Comparison of ENCODE assay signal across 12 mouse cellular contexts in the genomic region with DNA sequence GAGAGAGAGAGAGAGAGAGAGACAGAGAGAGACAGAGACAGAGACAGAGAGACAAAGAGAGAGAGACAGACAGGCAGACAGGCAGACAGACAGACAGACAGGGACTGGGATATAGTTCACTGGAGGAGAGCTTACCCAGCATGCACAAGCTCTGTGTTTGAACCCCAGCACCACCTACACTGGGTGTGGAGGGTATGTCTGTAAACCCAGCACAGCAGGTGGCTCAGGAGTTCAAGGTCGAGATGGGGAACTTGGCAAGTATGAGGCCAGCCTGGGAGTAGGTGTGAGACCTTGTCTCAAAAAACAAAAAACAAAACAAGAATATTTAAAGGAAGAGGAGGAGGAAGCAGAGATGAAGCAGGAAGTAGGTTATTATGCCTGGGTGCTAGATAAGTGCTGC. TPM values are rescaled to one million over a fixed set of nuclear protein-coding genes. Genes with fewer than 3 reads are reported as not detected.
DNase-seq lines count a peak whose midpoint lies in the region; ATAC-seq and TF ChIP-seq lines count a peak whose summit lies in the region.
"Had no signal": no experiment of that assay in that cellular context is flagged by ENCODE, and none has a peak within 500 bp of the region (broad histone marks: within the 10 kb centered on the region; RNA-seq: fewer than 3 reads in every experiment).

No protein-coding gene starts in this region.

- intact Hi-C loops in heart, adult 2 months (cut with DNase I), result no loop called here
- intact Hi-C loops in heart, postnatal 36 days (cut with DNase I), result no loop called here

- H3K36me3 ChIP-seq in heart, adult 2 months (ENCODE audit: control insufficient read depth, insufficient read depth, low read length), result no peaks in the 10 kb centered on the region
- H3K36me3 ChIP-seq in liver, embryonic 15.5 days (replicated peaks), result no peaks in the 10 kb centered on the region
- no peaks in the 10 kb centered on the region for H3K36me3 ChIP-seq in small intestine, adult 2 months (ENCODE audit: control insufficient read depth, insufficient read depth, low read length)

- H3K4me2 ChIP-seq in liver, embryonic 15.5 days, result no peak overlapping the region

- H3K27ac ChIP-seq in heart, adult 2 months, result peak overlapping the region; percentile 73
- peak overlapping the region; percentile 25; the same call in 1 of the 2 replicates for H3K27ac ChIP-seq in liver, embryonic 15.5 days (replicated peaks)
- peak overlapping the region; percentile 74 for H3K27ac ChIP-seq in bone marrow macrophage, adult 2 months (ENCODE audit: insufficient read depth, low read depth, low read length)
- H3K27ac ChIP-seq in small intestine, adult 2 months (ENCODE audit: insufficient read depth, low read depth, low read length), result peak overlapping the region; percentile 81
- H3K27ac ChIP-seq: liver, embryonic 14.5 days had no signal

- no peak for TF ChIP-seq CTCF in heart, adult 2 months (IDR thresholded peaks at IDR 0.05)
- TF ChIP-seq CTCF in bone marrow macrophage, adult 2 months (IDR thresholded peaks at IDR 0.05; ENCODE audit: low read depth, low read length), result no peak
- no peak for TF ChIP-seq CTCF in small intestine, adult 2 months (IDR thresholded peaks at IDR 0.05; ENCODE audit: extremely low read depth, insufficient read length, insufficient replicate concordance, low read depth, low read length)

- H3K4me1 ChIP-seq in heart, adult 2 months (ENCODE audit: control insufficient read depth, insufficient read depth, low read length), result peaks cover 20% of the 10 kb centered on the region
- peaks cover 66% of the 10 kb centered on the region for H3K4me1 ChIP-seq in liver, embryonic 15.5 days (replicated peaks)
- peaks cover 86% of the 10 kb centered on the region for H3K4me1 ChIP-seq in bone marrow macrophage, adult 2 months (ENCODE audit: control insufficient read depth, insufficient read depth, low read length)
- H3K4me1 ChIP-seq in small intestine, adult 2 months (ENCODE audit: control insufficient read depth, insufficient read depth, insufficient read length, low read length), result peaks cover 33% of the 10 kb centered on the region

- TF ChIP-seq POLR2A in heart, adult 2 months (IDR thresholded peaks at IDR 0.05; ENCODE audit: insufficient read depth, low read depth, low read length), result no peak
- no peak for TF ChIP-seq POLR2A in bone marrow macrophage, adult 2 months (IDR thresholded peaks at IDR 0.05; ENCODE audit: borderline replicate concordance, low read depth, low read length)
- TF ChIP-seq POLR2A in small intestine, adult 2 months (IDR thresholded peaks at IDR 0.05; ENCODE audit: low read depth, low read length), result no peak

- H3K27me3 ChIP-seq in heart, adult 2 months (ENCODE audit: control insufficient read depth, insufficient read depth, low read length), result no peaks in the 10 kb centered on the region
- H3K27me3 ChIP-seq in liver, embryonic 15.5 days, result peaks cover 4% of the 10 kb centered on the region; the same call in 1 of the 2 replicates
- H3K27me3 ChIP-seq in small intestine, adult 2 months (ENCODE audit: control insufficient read depth, insufficient read depth, low read length), result no peaks in the 10 kb centered on the region

- H3K9me3 ChIP-seq in liver, embryonic 15.5 days (replicated peaks), result no peaks in the 10 kb centered on the region

- no peak for TF ChIP-seq EP300 in heart, adult 2 months (IDR thresholded peaks at IDR 0.05; ENCODE audit: insufficient read depth, low read depth, low read length)

- H3K9ac ChIP-seq in heart, adult 2 months (ENCODE audit: low read depth, low read length), result no peak overlapping the region; the same call in 1 of the 2 replicates
- no peak overlapping the region for H3K9ac ChIP-seq in liver, embryonic 15.5 days
- H3K9ac ChIP-seq: liver, embryonic 14.5 days had no signal

- no peaks in the 10 kb centered on the region for H3K79me2 ChIP-seq in heart, adult 2 months (replicated peaks; ENCODE audit: control insufficient read depth, insufficient read depth, low read length)

- 45% methylated on average over 1 of the region's 1 CpGs for WGBS in heart, adult 2 months
- WGBS in liver, embryonic 15.5 days (ENCODE audit: insufficient replicate concordance), result 5% methylated on average over 1 of the region's 1 CpGs
- WGBS in small intestine, adult 2 months, result 33% methylated on average over 1 of the region's 1 CpGs

- no peak for ATAC-seq in liver, embryonic 15.5 days (ENCODE audit: insufficient read depth)
- ATAC-seq: hindbrain, embryonic 16.5 days had no signal

- H3K4me3 ChIP-seq in heart, adult 2 months, result no peak overlapping the region
- no peak overlapping the region for H3K4me3 ChIP-seq in liver, embryonic 15.5 days (replicated peaks)
- no peak overlapping the region for H3K4me3 ChIP-seq in bone marrow macrophage, adult 2 months (ENCODE audit: insufficient read depth, low read length)
- no peak overlapping the region for H3K4me3 ChIP-seq in small intestine, adult 2 months (ENCODE audit: low read depth, low read length)
- H3K4me3 ChIP-seq: myocyte had no signal

- DNase-seq in heart, adult 2 months, result no peak
- no peak for DNase-seq in heart, postnatal 36 days
- no peak for DNase-seq in liver
- no peak for DNase-seq in testis, postnatal 10 days (ENCODE audit: low spot score)
- no peak for DNase-seq in c-Kit-positive CD71-positive TER-119-positive erythroid progenitor cells, embryonic 14.5 days (ENCODE audit: low spot score)
- DNase-seq: right cerebral cortex, postnatal 14 days had no signal

RNA-seq across cellular contexts. Expression of a gene that starts 7.2 kb away (rescaled TPM):
- 1 to 10 TPM; 5.5 to 6.0 TPM for total RNA-seq in heart, adult 2 months (2021)
- 9.9 and 13.1 TPM in 2 replicates for polyA plus RNA-seq in heart, adult 2 months (2012; rRNA removed)
- total RNA-seq in heart, postnatal 36 days (2021), result 1 to 10 TPM; 5.1 to 5.2 TPM
- polyA plus RNA-seq in liver, embryonic 15.5 days (2015; fragmentation: Nextera tagmentation; extraction: Ambion mirVana), result 16.2 and 17.6 TPM in 2 replicates
- 52.4 and 56.6 TPM in 2 replicates for polyA plus RNA-seq in bone marrow macrophage, adult 2 months (2012; ENCODE audit: insufficient read depth, insufficient read length, missing spikeins)
- 21.0 and 30.5 TPM in 2 replicates for polyA plus RNA-seq in small intestine, adult 2 months (2012; rRNA removed)
- polyA plus RNA-seq: myocyte had no signal

Comparison
In these comparisons a context has a peak if more than half of its experiments do, and no peak if none do; other contexts are left out.
1. H3K27ac ChIP-seq: peak in every context shown above with its lines; median percentile 81 in small intestine, adult 2 months; 74 in bone marrow macrophage, adult 2 months; 73 in heart, adult 2 months; 25 in liver, embryonic 15.5 days.